Mouse (Mus musculus): ENCODE measurements around the gene Grb10.

- TF ChIP-seq POLR2A (IDR thresholded peaks at IDR 0.05; ENCODE audit: extremely low read depth, insufficient read depth, low read length) = peak; percentile 45; the same call in 1 of the 2 replicates
- no peak for TF ChIP-seq CTCF (IDR thresholded peaks at IDR 0.05; ENCODE audit: low read depth, low read length)
Measured at GRCm38 (mm10) chr11:12037075-12037686, 1.3 kb downstream of the Grb10 start.

Data from liver, adult 2 months (tissue).